Mouse (Mus musculus) layer of hippocampus, postnatal 14 days (tissue): Measurements from ENCODE around the gene Asf1b. TPM values are rescaled to one million over a fixed set of nuclear protein-coding genes. Genes with fewer than 3 reads are reported as not detected.

Experiments used
- DNase-seq, 2 experiments: peaks; one replicate each; pipeline ENCODE4 v3.0.0; 2021 to 2022; ENCODE audit warnings: low spot score in 2 of 2, mixed read lengths in 1 of 2
- microRNA-seq, 2 experiments: library from miRNA; unstranded; fragments of <30 nt; microRNA quantifications; one replicate each; pipeline ENCODE4 v1.2.0; 2021
- total RNA-seq, 2 experiments: library from RNA; stranded (reverse); gene quantifications; 2 replicates each; pipeline ENCODE4 v1.2.3; 2021

The Asf1b gene
- total RNA-seq, 2 experiments from 2014 or later = 1.1 TPM

GRCm38 (mm10) chr8:84012499-84013165 is 57.3 kb downstream of the Asf1b start:
- no peak for DNase-seq

GRCm38 (mm10) chr8:84015833-84016232 is 60.5 kb downstream of the Asf1b start:
- DNase-seq = no peak

- DNase-seq = no peak
Measured at GRCm38 (mm10) chr8:84019738-84020137, 64.4 kb downstream of the Asf1b start.

Small RNA genes within 50 kb of the gene (microRNA-seq; reads per million reads assigned to microRNA genes)
- gene Gm44330 (0 reads per million in 2 experiments), gene Gm44450 (0 to 1.7 reads per million in 2 experiments), gene Mir1199 (1.1 to 1.4 reads per million in 2 experiments), gene Mir8111 (1.7 to 3.4 reads per million in 2 experiments)

Other genes with a start within 250 kb of the Asf1b start
- gene Ddx39, start 240.3 kb upstream of the Asf1b start, total RNA-seq = 10 to 100 TPM; 17.9 to 19.2 TPM
- 10 to 100 TPM; 11.9 to 12.6 TPM for gene Adgre5, start 214.2 kb upstream of the Asf1b start, total RNA-seq
- gene Adgrl1, start 55.4 kb upstream of the Asf1b start, total RNA-seq = 100 to 1,000 TPM; 345 to 352 TPM
- gene Gm10644, start 302 bp upstream of the Asf1b start, total RNA-seq = under 1 TPM; 0.17 to 0.25 TPM
- 100 to 1,000 TPM; 261 to 268 TPM for gene Prkaca, start 17.5 kb downstream of the Asf1b start, total RNA-seq
- 10 to 100 TPM; 51.0 to 52.7 TPM for gene Samd1, start 42.2 kb downstream of the Asf1b start, total RNA-seq
- gene 1700067K01Rik, start 46.0 kb downstream of the Asf1b start, total RNA-seq = 1 to 10 TPM in 1 of 2 experiments, under 1 TPM in 1; 0.39 to 1.2 TPM
- 1 to 10 TPM; 2.5 to 2.8 TPM for gene 2210011C24Rik, start 56.7 kb downstream of the Asf1b start, total RNA-seq
- 1 to 10 TPM; 4.1 to 7.9 TPM for gene Palm3, start 66.0 kb downstream of the Asf1b start, total RNA-seq
- gene Il27ra, start 87.1 kb downstream of the Asf1b start, total RNA-seq = 1 to 10 TPM; 1.6 to 1.8 TPM
- not detected for gene Rln3, start 89.5 kb downstream of the Asf1b start, total RNA-seq
- 1 to 10 TPM; 4.7 to 5.0 TPM for gene Gm10643, start 109.6 kb downstream of the Asf1b start, total RNA-seq
- gene Rfx1, start 111.3 kb downstream of the Asf1b start, total RNA-seq = 10 to 100 TPM; 20.1 to 21.0 TPM
- 10 to 100 TPM; 20.5 to 21.9 TPM for gene Dcaf15, start 149.3 kb downstream of the Asf1b start, total RNA-seq
- not detected for gene Podnl1, start 170.5 kb downstream of the Asf1b start, total RNA-seq
- 10 to 100 TPM; 46.9 to 53.9 TPM for gene Cc2d1a, start 192.4 kb downstream of the Asf1b start, total RNA-seq
- gene 4930432K21Rik, start 192.5 kb downstream of the Asf1b start, total RNA-seq = 1 to 10 TPM; 1.1 TPM
- 1 to 10 TPM; 3.8 to 4.4 TPM for gene Nanos3, start 229.7 kb downstream of the Asf1b start, total RNA-seq